Mouse (Mus musculus): ENCODE results near the gene Hist3h2a.

DNA sequence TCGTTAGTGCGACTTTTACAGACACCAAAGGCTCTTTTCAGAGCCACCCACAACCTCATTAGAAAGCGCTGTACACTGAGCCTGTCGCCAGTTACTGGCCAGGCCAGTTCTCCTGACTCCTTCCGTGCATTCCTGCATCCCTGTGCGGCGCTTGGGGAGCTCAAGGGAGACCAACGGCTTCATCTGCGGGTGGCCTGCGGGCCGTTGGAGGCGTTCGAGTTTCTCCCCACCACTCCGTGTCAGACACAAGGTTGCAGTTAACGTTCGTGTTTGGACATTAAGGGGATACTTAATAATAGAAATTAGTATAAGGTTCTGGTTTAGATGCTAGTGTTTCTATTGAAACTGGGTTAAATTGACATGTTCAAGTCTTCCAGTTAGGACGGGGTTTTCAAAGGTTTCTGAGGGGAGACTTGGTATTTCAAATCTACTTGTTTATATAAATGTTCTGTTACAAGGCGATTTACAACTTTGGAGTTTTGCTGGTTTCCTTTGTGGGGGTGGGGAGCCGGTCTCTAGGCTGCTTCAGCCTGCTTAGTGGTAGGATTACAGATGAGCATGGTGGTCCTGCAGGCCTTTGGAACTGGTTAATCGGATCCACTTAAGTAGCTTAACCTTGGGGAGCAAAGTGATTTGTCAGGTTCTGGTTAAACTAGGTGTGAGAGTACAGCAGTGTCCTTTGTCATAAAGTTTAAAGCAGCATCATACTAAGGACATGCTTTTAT, 820 bp downstream of the Hist3h2a start:
- TF ChIP-seq CTCF (IDR thresholded peaks at IDR 0.05; ENCODE audit: low read depth) (no peak), EP300 (optimal IDR thresholded peaks at IDR 0.05) (no peak)

Data from stomach, postnatal 0 days (tissue).